Mouse (Mus musculus): ENCODE results near the gene Il10rb. TPM values are rescaled to one million over a fixed set of nuclear protein-coding genes. Genes with fewer than 3 reads are reported as not detected.
A peak's percentile ranks its signal among the peaks of the same experiment; 100 is the strongest.

Gene Il10rb
- polyA plus RNA-seq, 1 experiment from 2014 or later = 26.0 TPM

GRCm38 (mm10) chr16:91445566-91445965, 39.6 kb downstream of the Il10rb start:
- Histone ChIP-seq H3K27ac (peak overlapping the region; percentile 45), H3K9ac (no peak overlapping the region), H3K9me3 (replicated peaks) (0 out of 2 replicates have a peak, but pooled peaks cover 5% of the 10 kb centered on the region), H3K4me2 (no peak overlapping the region), H3K4me3 (no peak overlapping the region), H3K4me1 (peaks cover 88% of the 10 kb centered on the region), H3K27me3 (replicated peaks) (no peaks in the 10 kb centered on the region), H3K36me3 (no peaks in the 10 kb centered on the region)
- ATAC-seq = no peak
- 67% methylated on average over 5 of the region's 5 CpGs for WGBS (ENCODE audit: insufficient replicate concordance)

- H3K9ac ChIP-seq = peak overlapping the region; percentile 47
- H3K4me1 ChIP-seq = peaks cover 78% of the 10 kb centered on the region
- peak overlapping the region; percentile 86 for H3K27ac ChIP-seq
- peak overlapping the region; percentile 35 for H3K4me2 ChIP-seq
- peak; percentile 46 for ATAC-seq
- H3K27me3 ChIP-seq (replicated peaks) = no peaks in the 10 kb centered on the region
- 60% methylated on average over 8 of the region's 8 CpGs for WGBS (ENCODE audit: insufficient replicate concordance)
- H3K36me3 ChIP-seq = no peaks in the 10 kb centered on the region
- no peak overlapping the region for H3K4me3 ChIP-seq
- 0 out of 2 replicates have a peak, but pooled peaks cover 5% of the 10 kb centered on the region for H3K9me3 ChIP-seq (replicated peaks)
Measured at GRCm38 (mm10) chr16:91446778-91447511, 41.0 kb downstream of the Il10rb start.

DNA sequence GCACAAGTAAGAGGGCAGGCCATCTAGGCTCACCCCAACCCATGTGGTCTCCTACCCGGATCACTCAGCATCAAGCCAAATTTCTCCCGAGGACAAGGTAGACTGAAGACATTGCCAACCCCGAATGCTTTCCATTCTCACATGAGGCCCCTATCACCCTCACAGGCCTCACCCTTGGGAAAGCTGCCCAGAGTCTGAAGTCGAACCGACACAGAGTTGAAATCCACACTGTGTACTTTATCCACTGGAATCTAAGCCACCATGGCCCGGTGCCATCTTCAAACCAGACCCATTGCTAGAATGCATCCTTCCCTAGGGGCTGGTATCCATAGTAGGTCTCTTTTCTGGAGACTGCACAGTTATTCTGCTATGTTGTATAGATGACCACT, 41.5 kb downstream of the Il10rb start:
- H3K4me2 ChIP-seq = peak overlapping the region; percentile 35
- no peaks in the 10 kb centered on the region for H3K36me3 ChIP-seq
- WGBS (ENCODE audit: insufficient replicate concordance) = 80% methylated on average over 6 of the region's 6 CpGs
- H3K27ac ChIP-seq = peak overlapping the region; percentile 86
- peak overlapping the region; percentile 47 for H3K9ac ChIP-seq
- peaks cover 80% of the 10 kb centered on the region for H3K4me1 ChIP-seq
- no peaks in the 10 kb centered on the region for H3K27me3 ChIP-seq (replicated peaks)
- no peak for ATAC-seq
- no peak overlapping the region for H3K4me3 ChIP-seq
- 0 out of 2 replicates have a peak, but pooled peaks cover 5% of the 10 kb centered on the region for H3K9me3 ChIP-seq (replicated peaks)

GRCm38 (mm10) chr16:91448088-91448487, 42.1 kb downstream of the Il10rb start:
- Histone ChIP-seq H3K4me2 (peak overlapping the region; percentile 35), H3K9me3 (replicated peaks) (0 out of 2 replicates have a peak, but pooled peaks cover 5% of the 10 kb centered on the region), H3K27ac (peak overlapping the region; percentile 86), H3K4me1 (peaks cover 78% of the 10 kb centered on the region), H3K9ac (peak overlapping the region; percentile 47), H3K36me3 (no peaks in the 10 kb centered on the region), H3K4me3 (no peak overlapping the region), H3K27me3 (replicated peaks) (no peaks in the 10 kb centered on the region)
- 60% methylated on average over 5 of the region's 5 CpGs for WGBS (ENCODE audit: insufficient replicate concordance)
- ATAC-seq = peak; percentile 81

GRCm38 (mm10) chr16:91448895-91449294, 42.9 kb downstream of the Il10rb start:
- Histone ChIP-seq H3K27me3 (replicated peaks) (no peaks in the 10 kb centered on the region), H3K4me2 (no peak overlapping the region), H3K4me1 (peaks cover 70% of the 10 kb centered on the region), H3K36me3 (no peaks in the 10 kb centered on the region), H3K9ac (peak overlapping the region; percentile 42; the same call in 1 of the 2 replicates), H3K9me3 (replicated peaks) (0 out of 2 replicates have a peak, but pooled peaks cover 3% of the 10 kb centered on the region), H3K4me3 (no peak overlapping the region), H3K27ac (peak overlapping the region; percentile 86)
- 37% methylated on average over 7 of the region's 7 CpGs for WGBS (ENCODE audit: insufficient replicate concordance)
- ATAC-seq = peak; percentile 62

- Histone ChIP-seq H3K4me2 (no peak overlapping the region), H3K4me1 (peaks cover 67% of the 10 kb centered on the region), H3K27me3 (replicated peaks) (no peaks in the 10 kb centered on the region), H3K4me3 (no peak overlapping the region), H3K9ac (no peak overlapping the region), H3K9me3 (replicated peaks) (no peaks in the 10 kb centered on the region), H3K36me3 (no peaks in the 10 kb centered on the region), H3K27ac (peak overlapping the region; percentile 86)
- no peak for ATAC-seq
- WGBS (ENCODE audit: insufficient replicate concordance) = 77% methylated on average over 12 of the region's 12 CpGs
Measured at GRCm38 (mm10) chr16:91450137-91451064, 44.4 kb downstream of the Il10rb start.

DNA sequence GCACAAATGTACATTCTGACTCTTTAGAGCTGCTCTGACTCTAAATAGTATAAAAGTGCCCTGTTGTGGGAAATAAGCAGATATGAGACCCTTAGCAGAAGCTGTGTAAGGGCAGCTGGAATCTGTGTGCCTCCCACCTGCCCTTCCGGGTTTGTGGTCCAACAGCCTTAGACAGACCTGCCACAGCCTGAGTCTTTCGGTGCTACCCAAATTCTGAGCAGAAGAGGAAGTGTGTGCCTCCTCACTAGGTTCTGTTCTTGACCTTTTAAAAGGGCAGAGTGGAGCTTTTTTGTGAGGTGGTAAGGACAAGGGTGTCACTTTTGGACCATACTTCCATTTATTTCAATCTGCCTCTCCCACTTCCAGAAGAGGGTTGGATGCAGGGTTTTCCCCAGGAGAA, 46.0 kb downstream of the Il10rb start:
- Histone ChIP-seq H3K9me3 (replicated peaks) (0 out of 2 replicates have a peak, but pooled peaks cover 3% of the 10 kb centered on the region), H3K4me2 (no peak overlapping the region), H3K4me3 (no peak overlapping the region), H3K36me3 (no peaks in the 10 kb centered on the region), H3K27ac (peak overlapping the region; percentile 54), H3K27me3 (replicated peaks) (no peaks in the 10 kb centered on the region), H3K4me1 (peaks cover 54% of the 10 kb centered on the region), H3K9ac (no peak overlapping the region)
- no peak for ATAC-seq
- WGBS (ENCODE audit: insufficient replicate concordance) = 22% methylated on average over 2 of the region's 2 CpGs

GRCm38 (mm10) chr16:91452363-91452896, 46.5 kb downstream of the Il10rb start:
- Histone ChIP-seq H3K4me3 (no peak overlapping the region), H3K9me3 (replicated peaks) (0 out of 2 replicates have a peak, but pooled peaks cover 3% of the 10 kb centered on the region), H3K27ac (peak overlapping the region; percentile 54), H3K27me3 (replicated peaks) (no peaks in the 10 kb centered on the region), H3K36me3 (no peaks in the 10 kb centered on the region), H3K9ac (no peak overlapping the region), H3K4me1 (peaks cover 49% of the 10 kb centered on the region), H3K4me2 (no peak overlapping the region)
- no peak for ATAC-seq
- 54% methylated on average over 6 of the region's 6 CpGs for WGBS (ENCODE audit: insufficient replicate concordance)

DNA sequence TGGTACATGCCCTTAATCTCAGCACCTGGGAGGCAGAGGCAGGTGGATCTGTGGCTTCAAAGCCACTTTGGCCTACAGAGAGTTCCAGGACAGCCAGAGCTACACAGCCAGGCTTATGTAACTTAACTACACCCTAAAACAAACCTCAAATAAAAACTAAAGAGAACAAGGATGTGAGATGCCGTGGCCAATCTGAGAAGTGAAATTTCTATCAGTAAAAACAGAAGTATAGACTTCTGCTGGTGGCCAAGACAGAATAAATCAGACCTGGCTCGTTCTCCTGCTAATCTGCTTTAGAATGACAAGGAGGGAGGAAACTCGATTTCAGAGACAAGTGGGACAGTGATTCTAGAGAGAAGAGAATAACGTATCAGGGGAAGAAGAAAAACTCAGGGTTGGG, 49.9 kb downstream of the Il10rb start:
- Histone ChIP-seq H3K36me3 (no peaks in the 10 kb centered on the region), H3K4me2 (no peak overlapping the region), H3K4me3 (no peak overlapping the region), H3K27me3 (replicated peaks) (no peaks in the 10 kb centered on the region), H3K9me3 (replicated peaks) (0 out of 2 replicates have a peak, but pooled peaks cover 3% of the 10 kb centered on the region), H3K4me1 (peaks cover 42% of the 10 kb centered on the region), H3K27ac (peak overlapping the region; percentile 43; the same call in 1 of the 2 replicates), H3K9ac (no peak overlapping the region)
- WGBS (ENCODE audit: insufficient replicate concordance) = 35% methylated on average over 4 of the region's 4 CpGs
- ATAC-seq = no peak

- peaks cover 50% of the 10 kb centered on the region for H3K4me1 ChIP-seq
- H3K9ac ChIP-seq = no peak overlapping the region
- no peaks in the 10 kb centered on the region for H3K27me3 ChIP-seq (replicated peaks)
- no peak overlapping the region for H3K27ac ChIP-seq
- 68% methylated on average over 21 of the region's 21 CpGs for WGBS (ENCODE audit: insufficient replicate concordance)
- peak; percentile 64 for ATAC-seq
- H3K9me3 ChIP-seq (replicated peaks) = 0 out of 2 replicates have a peak, but pooled peaks cover 3% of the 10 kb centered on the region
- no peak overlapping the region for H3K4me2 ChIP-seq
- H3K36me3 ChIP-seq = no peaks in the 10 kb centered on the region
- no peak overlapping the region for H3K4me3 ChIP-seq
Measured at GRCm38 (mm10) chr16:91458301-91458746, 52.4 kb downstream of the Il10rb start.

- WGBS (ENCODE audit: insufficient replicate concordance) = 78% methylated on average over 5 of the region's 5 CpGs
- H3K27ac ChIP-seq = peak overlapping the region; percentile 48; the same call in 1 of the 2 replicates
- no peak overlapping the region for H3K4me3 ChIP-seq
- H3K27me3 ChIP-seq (replicated peaks) = no peaks in the 10 kb centered on the region
- H3K9me3 ChIP-seq (replicated peaks) = 0 out of 2 replicates have a peak, but pooled peaks cover 3% of the 10 kb centered on the region
- no peak overlapping the region for H3K4me2 ChIP-seq
- no peaks in the 10 kb centered on the region for H3K36me3 ChIP-seq
- H3K9ac ChIP-seq = peak overlapping the region; percentile 29; the same call in 1 of the 2 replicates
- ATAC-seq = no peak
- peaks cover 57% of the 10 kb centered on the region for H3K4me1 ChIP-seq
Measured at GRCm38 (mm10) chr16:91458976-91459375, 53.0 kb downstream of the Il10rb start.

All from liver, embryonic 12.5 days (tissue).